Mouse (Mus musculus) stomach, embryonic 14.5 days (tissue): ENCODE data around the gene Lipt2. TPM values are rescaled to one million over a fixed set of nuclear protein-coding genes. Genes with fewer than 3 reads are reported as not detected.
A peak's percentile ranks its signal among the peaks of the same experiment; 100 is the strongest.

Experiments used
- ATAC-seq: fragments of 200-750 bp; cut with Nextera tagmentation; 2 replicates; pipeline ENCODE4 v1.8.0; 2017; ENCODE audit warnings: low read depth, moderate TSS enrichment; ENCODE audit not compliant: insufficient number of reproducible peaks, insufficient read depth, low FRiP score
- H3K27ac ChIP-seq: fragments of 300-500 bp; sonication (generic); 2 replicates; pipeline ENCODE4 v1.5.1; 2014; ENCODE audit warnings: mild to moderate bottlenecking, low read length, moderate library complexity, mixed read lengths
- H3K27me3 ChIP-seq: fragments of 300-500 bp; sonication (generic); 2 replicates; pipeline ENCODE4 v1.6.1; 2014; ENCODE audit warnings: low read length, control low read depth, mixed read lengths; ENCODE audit not compliant: control insufficient read depth, insufficient read depth
- H3K36me3 ChIP-seq: fragments of 300-500 bp; sonication (generic); 2 replicates; pipeline ENCODE4 v1.6.1; 2014; ENCODE audit warnings: mild to moderate bottlenecking, control low read depth, low read length, moderate library complexity, mixed read lengths; ENCODE audit not compliant: control insufficient read depth, insufficient read depth
- H3K4me1 ChIP-seq: fragments of 300-500 bp; sonication (generic); 2 replicates; pipeline ENCODE4 v1.6.1; 2014; ENCODE audit warnings: low read length, control low read depth, mixed read lengths; ENCODE audit not compliant: control insufficient read depth, insufficient read depth
- H3K4me2 ChIP-seq: fragments of 300-500 bp; sonication (generic); replicated peaks from 2 replicates; pipeline ENCODE4 v1.6.1; 2014; ENCODE audit warnings: low read depth, low read length, control low read depth
- H3K4me3 ChIP-seq: fragments of 300-500 bp; sonication (generic); 2 replicates; pipeline ENCODE4 v1.5.1; 2014; ENCODE audit warnings: low read depth, low read length, control low read depth
- H3K9ac ChIP-seq: fragments of 300-500 bp; sonication (generic); replicated peaks from 2 replicates; pipeline ENCODE4 v1.6.1; 2014; ENCODE audit warnings: low read depth, mild to moderate bottlenecking, control low read depth, low read length, moderate library complexity, mixed read lengths
- H3K9me3 ChIP-seq: fragments of 300-500 bp; sonication (generic); 2 replicates; pipeline ENCODE4 v1.6.1; 2016; ENCODE audit warnings: low read depth, low read length, control low read depth; ENCODE audit not compliant: control insufficient read depth
- WGBS: fragments of 180-500 bp; shearing (Covaris S2); extraction: QIAGEN DNeasy Blood & Tissue Kit; methylation state at CpG from one replicate; pipeline ENCODE4 v1.1.7; 2014; 5-methylcytosine and 5-hydroxymethylcytosine counted together
- polyA plus RNA-seq: library from polyadenylated mRNA; unstranded; fragments of >200 nt; fragmentation: Nextera tagmentation; extraction: Ambion mirVana; gene quantifications from 2 replicates; pipeline ENCODE4 v1.2.1, GENCODE M21; 2014

Lipt2 gene
- polyA plus RNA-seq, 1 experiment from 2014 or later: 25.7 TPM

GRCm38 (mm10) chr7:100125166-100125565 lies 33.9 kb upstream of the Lipt2 start:
- no peaks in the 10 kb centered on the region for H3K36me3 ChIP-seq
- H3K9me3 ChIP-seq: peaks cover 3% of the 10 kb centered on the region; the same call in 1 of the 2 replicates
- no peaks in the 10 kb centered on the region for H3K4me1 ChIP-seq
- no peak for ATAC-seq
- H3K27ac ChIP-seq: no peak overlapping the region
- H3K9ac ChIP-seq: no peak overlapping the region
- H3K27me3 ChIP-seq: no peaks in the 10 kb centered on the region
- H3K4me2 ChIP-seq: no peak overlapping the region
- no peak overlapping the region for H3K4me3 ChIP-seq
- WGBS: 77% methylated on average over 4 of the region's 4 CpGs

GRCm38 (mm10) chr7:100126514-100126913 lies 32.6 kb upstream of the Lipt2 start:
- peak; percentile 82 for ATAC-seq
- WGBS: 71% methylated on average over 7 of the region's 7 CpGs
- H3K4me1 ChIP-seq: no peaks in the 10 kb centered on the region

DNA sequence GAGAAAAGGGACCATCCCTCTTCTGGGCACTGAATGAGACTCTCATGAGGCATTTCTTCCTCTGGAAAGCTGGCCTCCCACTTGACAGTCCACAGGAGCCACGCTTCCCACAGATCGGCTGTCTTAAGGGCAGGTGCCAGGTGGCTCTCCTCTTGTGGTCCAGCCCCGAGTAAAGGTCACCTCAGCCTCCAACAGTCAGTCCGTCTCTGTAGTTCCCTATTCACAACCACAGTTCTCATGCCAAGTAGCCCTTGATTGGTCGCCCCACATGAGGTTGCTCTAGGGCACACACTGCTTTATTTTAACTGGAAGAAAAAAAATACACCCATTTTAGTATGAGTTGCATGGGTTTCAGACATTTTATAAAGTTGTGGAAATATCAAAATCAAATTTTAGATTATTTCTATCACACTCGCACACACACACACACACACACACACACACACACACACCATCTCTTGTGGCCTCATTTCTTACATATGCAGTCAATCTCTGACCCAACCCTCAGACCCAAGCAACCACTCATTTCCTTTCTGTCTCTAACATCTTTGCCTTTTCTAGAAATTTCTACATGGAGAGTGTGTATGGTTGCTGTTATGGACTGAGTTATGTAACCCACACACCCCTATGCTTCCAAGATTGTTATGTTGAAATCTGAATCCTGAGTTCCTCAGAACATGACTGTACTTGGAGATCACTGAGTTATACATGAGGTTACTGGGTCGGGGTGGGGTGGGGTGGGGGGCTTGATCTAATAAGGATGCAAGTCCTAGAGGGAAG lies 30.6 kb upstream of the Lipt2 start:
- no peak overlapping the region for H3K4me2 ChIP-seq
- H3K27ac ChIP-seq: no peak overlapping the region
- H3K4me1 ChIP-seq: 0 out of 2 replicates have a peak, but pooled peaks cover 2% of the 10 kb centered on the region
- no peak for ATAC-seq
- no peaks in the 10 kb centered on the region for H3K36me3 ChIP-seq
- no peaks in the 10 kb centered on the region for H3K27me3 ChIP-seq
- H3K9ac ChIP-seq: no peak overlapping the region
- peaks cover 3% of the 10 kb centered on the region; the same call in 1 of the 2 replicates for H3K9me3 ChIP-seq
- WGBS: 69% methylated on average over 7 of the region's 7 CpGs
- no peak overlapping the region for H3K4me3 ChIP-seq

More at GRCm38 (mm10) chr7:100126514-100126913, 32.6 kb upstream of the Lipt2 start:
- Histone ChIP-seq H3K27me3 (no peaks in the 10 kb centered on the region), H3K9ac (no peak overlapping the region), H3K4me2 (no peak overlapping the region), H3K4me3 (no peak overlapping the region), H3K9me3 (peaks cover 3% of the 10 kb centered on the region; the same call in 1 of the 2 replicates), H3K36me3 (no peaks in the 10 kb centered on the region), H3K27ac (no peak overlapping the region)

DNA sequence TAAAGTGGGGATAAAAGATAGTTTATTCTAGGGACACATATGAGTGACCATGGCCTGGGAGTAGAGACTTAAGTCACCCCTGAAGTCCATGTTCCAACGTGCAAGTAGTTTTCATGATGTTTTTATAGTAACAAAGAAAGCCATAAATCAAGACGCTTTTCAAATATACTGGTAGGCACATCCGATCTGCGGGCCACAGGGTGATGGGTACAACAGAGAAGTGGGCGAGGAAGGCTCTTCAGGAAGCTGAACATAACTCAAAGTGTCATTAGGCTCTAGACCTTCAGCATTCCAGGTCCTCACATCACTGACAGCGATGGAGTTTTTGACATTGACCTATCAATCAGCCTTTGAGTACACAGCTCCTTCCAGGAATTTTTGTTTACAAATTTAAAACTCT lies 28.5 kb upstream of the Lipt2 start:
- H3K4me1 ChIP-seq: 0 out of 2 replicates have a peak, but pooled peaks cover 2% of the 10 kb centered on the region
- no peaks in the 10 kb centered on the region for H3K36me3 ChIP-seq
- peaks cover 3% of the 10 kb centered on the region; the same call in 1 of the 2 replicates for H3K9me3 ChIP-seq
- H3K4me3 ChIP-seq: no peak overlapping the region
- H3K27ac ChIP-seq: no peak overlapping the region
- 34% methylated on average over 6 of the region's 6 CpGs for WGBS
- H3K27me3 ChIP-seq: no peaks in the 10 kb centered on the region
- no peak overlapping the region for H3K4me2 ChIP-seq
- H3K9ac ChIP-seq: no peak overlapping the region
- ATAC-seq: no peak

- no peak overlapping the region for H3K4me2 ChIP-seq
- no peak overlapping the region for H3K4me3 ChIP-seq
- no peak for ATAC-seq
- H3K27me3 ChIP-seq: no peaks in the 10 kb centered on the region
- 77% methylated on average over 1 of the region's 1 CpGs for WGBS
- no peak overlapping the region for H3K27ac ChIP-seq
- no peaks in the 10 kb centered on the region for H3K36me3 ChIP-seq
- 0 out of 2 replicates have a peak, but pooled peaks cover 2% of the 10 kb centered on the region for H3K4me1 ChIP-seq
- H3K9ac ChIP-seq: no peak overlapping the region
- H3K9me3 ChIP-seq: no peaks in the 10 kb centered on the region
Observed at GRCm38 (mm10) chr7:100132379-100132778, 26.7 kb upstream of the Lipt2 start.

GRCm38 (mm10) chr7:100137038-100137437 lies 22.0 kb upstream of the Lipt2 start:
- H3K27ac ChIP-seq: no peak overlapping the region
- H3K36me3 ChIP-seq: no peaks in the 10 kb centered on the region
- H3K4me1 ChIP-seq: no peaks in the 10 kb centered on the region
- H3K9me3 ChIP-seq: no peaks in the 10 kb centered on the region
- ATAC-seq: no peak
- 81% methylated on average over 9 of the region's 9 CpGs for WGBS
- H3K4me2 ChIP-seq: no peak overlapping the region
- no peaks in the 10 kb centered on the region for H3K27me3 ChIP-seq
- no peak overlapping the region for H3K4me3 ChIP-seq
- H3K9ac ChIP-seq: no peak overlapping the region

DNA sequence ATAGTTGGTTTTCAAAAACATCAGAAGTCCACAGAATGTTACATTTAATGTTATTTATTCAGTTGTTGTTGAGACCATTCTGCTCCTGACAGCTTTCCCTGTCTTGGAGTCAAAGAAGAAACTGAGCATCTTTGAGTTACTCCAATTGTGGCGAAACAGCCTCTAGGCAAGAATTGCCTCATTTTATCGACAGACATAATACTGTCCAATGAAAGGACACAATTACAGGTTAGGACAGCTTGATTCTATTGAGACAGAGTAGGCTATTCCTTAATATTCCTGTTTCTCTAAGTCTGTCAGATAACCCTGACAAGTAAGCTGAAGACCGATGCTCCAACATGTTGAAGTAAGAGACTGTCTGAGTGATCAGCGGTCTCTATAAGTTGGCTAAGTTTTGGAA lies 21.0 kb upstream of the Lipt2 start:
- no peak overlapping the region for H3K27ac ChIP-seq
- 93% methylated on average over 4 of the region's 4 CpGs for WGBS
- no peak for ATAC-seq

DNA sequence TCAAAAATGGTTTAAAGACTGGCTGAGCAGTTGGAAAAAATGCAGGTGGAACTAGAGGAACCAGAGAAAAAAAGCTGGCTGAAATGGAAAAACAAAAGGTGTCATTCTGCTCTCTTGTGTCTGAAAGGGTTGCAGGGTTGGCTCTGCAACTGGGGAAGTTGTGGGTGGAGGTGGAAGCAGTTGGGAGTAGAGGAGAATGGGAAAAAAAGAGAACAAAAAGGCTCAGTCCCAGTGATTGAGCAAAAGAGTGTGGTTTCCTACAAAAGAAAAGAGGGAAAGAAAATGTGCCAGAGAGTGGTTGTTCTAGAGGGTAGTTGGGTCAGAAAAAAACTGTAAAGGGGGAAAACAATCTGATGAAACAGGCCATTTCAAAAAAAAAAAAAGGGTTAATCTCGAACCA lies 18.5 kb upstream of the Lipt2 start:
- H3K4me2 ChIP-seq: no peak overlapping the region
- WGBS: 72% methylated on average over 1 of the region's 1 CpGs
- no peak for ATAC-seq
- no peaks in the 10 kb centered on the region for H3K4me1 ChIP-seq
- no peak overlapping the region for H3K4me3 ChIP-seq
- no peaks in the 10 kb centered on the region for H3K27me3 ChIP-seq
- no peak overlapping the region for H3K27ac ChIP-seq
- H3K9me3 ChIP-seq: no peaks in the 10 kb centered on the region
- no peak overlapping the region for H3K9ac ChIP-seq
- no peaks in the 10 kb centered on the region for H3K36me3 ChIP-seq

More for the DNA sequence above, 21.0 kb upstream of the Lipt2 start:
- Histone ChIP-seq H3K4me1 (no peaks in the 10 kb centered on the region), H3K9me3 (no peaks in the 10 kb centered on the region), H3K9ac (no peak overlapping the region), H3K36me3 (no peaks in the 10 kb centered on the region), H3K27me3 (no peaks in the 10 kb centered on the region), H3K4me2 (no peak overlapping the region), H3K4me3 (no peak overlapping the region)
